ENCODE assay signal across 10 mouse cellular contexts in the genomic region with DNA sequence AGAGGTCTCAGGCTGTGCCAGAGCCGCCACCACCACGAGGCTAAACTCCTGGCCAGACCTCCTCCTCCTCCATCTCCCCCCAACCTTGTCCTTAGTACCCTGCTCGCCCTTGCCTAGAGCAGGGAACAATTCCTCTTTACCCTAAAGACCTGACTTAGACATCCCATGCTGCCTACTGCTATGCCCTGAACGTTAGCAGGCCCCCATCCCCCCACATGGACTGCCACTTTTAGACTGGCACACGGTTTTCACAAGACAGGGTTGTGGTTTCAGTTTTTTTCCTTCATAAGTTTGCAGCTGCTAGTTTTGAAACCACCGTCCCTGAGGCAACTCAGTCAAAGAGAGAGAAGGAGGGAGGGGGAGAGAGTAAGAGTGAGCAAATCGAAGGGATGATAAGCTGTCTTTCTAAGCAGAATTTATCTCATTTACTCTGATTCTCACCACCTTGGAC. TPM values are rescaled to one million over a fixed set of nuclear protein-coding genes. Genes with fewer than 3 reads are reported as not detected.
DNase-seq lines count a peak whose midpoint lies in the region; ATAC-seq and TF ChIP-seq lines count a peak whose summit lies in the region.
"Had no signal": no experiment of that assay in that cellular context is flagged by ENCODE, and none has a peak within 500 bp of the region (broad histone marks: within the 10 kb centered on the region; RNA-seq: fewer than 3 reads in every experiment).

No protein-coding gene starts in this region.

- peaks cover 50% of the 10 kb centered on the region for H3K4me1 ChIP-seq in liver, embryonic 15.5 days (replicated peaks)
- H3K4me1 ChIP-seq in small intestine, adult 2 months (ENCODE audit: control insufficient read depth, insufficient read depth, insufficient read length, low read length) = peaks cover 16% of the 10 kb centered on the region; the same call in 1 of the 2 replicates
- peaks cover 6% of the 10 kb centered on the region for H3K4me1 ChIP-seq in forebrain, embryonic 12.5 days

- H3K9me3 ChIP-seq in liver, embryonic 15.5 days (replicated peaks) = no peaks in the 10 kb centered on the region
- H3K9me3 ChIP-seq in forebrain, embryonic 12.5 days = no peaks in the 10 kb centered on the region
- H3K9me3 ChIP-seq: midbrain, embryonic 10.5 days had no signal

- H3K4me3 ChIP-seq in liver, embryonic 15.5 days (replicated peaks) = no peak overlapping the region
- no peak overlapping the region; the same call in 1 of the 2 replicates for H3K4me3 ChIP-seq in small intestine, adult 2 months (ENCODE audit: low read depth, low read length)
- H3K4me3 ChIP-seq in forebrain, embryonic 12.5 days (replicated peaks) = no peak overlapping the region
- H3K4me3 ChIP-seq: midbrain, embryonic 10.5 days had no signal

- no peaks in the 10 kb centered on the region for H3K36me3 ChIP-seq in liver, embryonic 15.5 days (replicated peaks)
- no peaks in the 10 kb centered on the region for H3K36me3 ChIP-seq in small intestine, adult 2 months (ENCODE audit: control insufficient read depth, insufficient read depth, low read length)
- no peaks in the 10 kb centered on the region for H3K36me3 ChIP-seq in forebrain, embryonic 12.5 days (replicated peaks)
- H3K36me3 ChIP-seq: midbrain, embryonic 10.5 days had no signal

- 0 out of 2 replicates have a peak, but pooled peaks cover 4% of the 10 kb centered on the region for H3K27me3 ChIP-seq in liver, embryonic 15.5 days
- H3K27me3 ChIP-seq in small intestine, adult 2 months (ENCODE audit: control insufficient read depth, insufficient read depth, low read length) = no peaks in the 10 kb centered on the region
- H3K27me3 ChIP-seq in forebrain, embryonic 12.5 days = no peaks in the 10 kb centered on the region

- peak overlapping the region; percentile 55 for H3K27ac ChIP-seq in liver, embryonic 15.5 days (replicated peaks)
- H3K27ac ChIP-seq in small intestine, adult 2 months (ENCODE audit: insufficient read depth, low read depth, low read length) = peak overlapping the region; percentile 82
- H3K27ac ChIP-seq in forebrain, embryonic 12.5 days = no peak overlapping the region
- H3K27ac ChIP-seq: hindbrain, postnatal 0 days; midbrain, embryonic 10.5 days had no signal

- no peak overlapping the region for H3K9ac ChIP-seq in liver, embryonic 15.5 days
- no peak overlapping the region for H3K9ac ChIP-seq in forebrain, embryonic 12.5 days

- peak; percentile 93 for DNase-seq in 416B (ENCODE audit: low read depth)
- peak; percentile 87 for DNase-seq in CD4-positive helper T cell, adult 2 months (ENCODE audit: low read depth, low spot score)
- no peak for DNase-seq in adrenal gland, postnatal 10 days
- no peak for DNase-seq in kidney, postnatal 25 days
- DNase-seq: layer of hippocampus, postnatal 36 days had no signal

- peak overlapping the region; percentile 33 for H3K4me2 ChIP-seq in liver, embryonic 15.5 days
- H3K4me2 ChIP-seq in forebrain, embryonic 12.5 days = no peak overlapping the region

- 14% methylated on average over 7 of the region's 7 CpGs for WGBS in liver, embryonic 15.5 days (ENCODE audit: insufficient replicate concordance)
- WGBS in small intestine, adult 2 months = 45% methylated on average over 7 of the region's 7 CpGs
- 68% methylated on average over 7 of the region's 7 CpGs for WGBS in forebrain, embryonic 12.5 days

- ATAC-seq in liver, embryonic 15.5 days (ENCODE audit: insufficient read depth) = 0 out of 2 replicates have a peak, but pooled peaks have one; percentile 35
- no peak for ATAC-seq in forebrain, embryonic 12.5 days (ENCODE audit: low FRiP score)
- ATAC-seq: hindbrain, postnatal 0 days had no signal

- TF ChIP-seq POLR2A in small intestine, adult 2 months (IDR thresholded peaks at IDR 0.05; ENCODE audit: low read depth, low read length) = no peak

- no peak for TF ChIP-seq CTCF in small intestine, adult 2 months (IDR thresholded peaks at IDR 0.05; ENCODE audit: extremely low read depth, insufficient read length, insufficient replicate concordance, low read depth, low read length)

RNA-seq across cellular contexts. Expression of a gene that starts 32.9 kb away (rescaled TPM):
- polyA plus RNA-seq in liver, embryonic 15.5 days (2015; fragmentation: Nextera tagmentation; extraction: Ambion mirVana) = 8.1 and 9.1 TPM in 2 replicates
- polyA plus RNA-seq in small intestine, adult 2 months (2012; rRNA removed) = 1.8 and 3.1 TPM in 2 replicates
- polyA plus RNA-seq in forebrain, embryonic 12.5 days (2016; fragmentation: Nextera tagmentation; extraction: Ambion mirVana) = 9.4 and 9.8 TPM in 2 replicates
- 10 to 100 TPM; 37.9 to 41.2 TPM for total RNA-seq in adrenal gland, postnatal 10 days (2021)

Comparison
In these comparisons a context has a peak if more than half of its experiments do, and no peak if none do; other contexts are left out.
1. DNase-seq: peak in 416B (single experiment) and CD4-positive helper T cell, adult 2 months (single experiment); none in adrenal gland, postnatal 10 days (single experiment) and kidney, postnatal 25 days (0 of 2).